Mouse (Mus musculus) stomach, embryonic 16.5 days (tissue): Measurements from ENCODE around the gene Ttk. TPM values are rescaled to one million over a fixed set of nuclear protein-coding genes. Genes with fewer than 3 reads are reported as not detected.

ENCODE experiments used
- polyA plus RNA-seq: library from polyadenylated mRNA; unstranded; fragments of >200 nt; fragmentation: Nextera tagmentation; extraction: Ambion mirVana; gene quantifications from 2 replicates; pipeline ENCODE4 v1.2.1, GENCODE M21; 2015

The Ttk gene
- polyA plus RNA-seq, 1 experiment from 2014 or later: 26.2 TPM

Other genes starting within 250 kb of the Ttk start
- gene Elovl4, start 28.4 kb upstream of the Ttk start, polyA plus RNA-seq: 21.6 and 34.3 TPM in 2 replicates
- gene Bckdhb, start 90.5 kb downstream of the Ttk start, polyA plus RNA-seq: 47.5 and 48.1 TPM in 2 replicates